Mouse (Mus musculus): ENCODE results near the gene Ppp1r32.

Gene Ppp1r32

GRCm38 (mm10) chr19:10425484-10426270, 57.1 kb downstream of the Ppp1r32 start:
- DNase-seq (ENCODE audit: low spot score in 2 of 2) = no peak

- no peak for DNase-seq (ENCODE audit: low spot score in 2 of 2)
These were observed 58.0 kb downstream of the Ppp1r32 start for GRCm38 (mm10) chr19:10424751-10425150.
